Comparison of ENCODE assay signal across 24 mouse cellular contexts in the genomic region with DNA sequence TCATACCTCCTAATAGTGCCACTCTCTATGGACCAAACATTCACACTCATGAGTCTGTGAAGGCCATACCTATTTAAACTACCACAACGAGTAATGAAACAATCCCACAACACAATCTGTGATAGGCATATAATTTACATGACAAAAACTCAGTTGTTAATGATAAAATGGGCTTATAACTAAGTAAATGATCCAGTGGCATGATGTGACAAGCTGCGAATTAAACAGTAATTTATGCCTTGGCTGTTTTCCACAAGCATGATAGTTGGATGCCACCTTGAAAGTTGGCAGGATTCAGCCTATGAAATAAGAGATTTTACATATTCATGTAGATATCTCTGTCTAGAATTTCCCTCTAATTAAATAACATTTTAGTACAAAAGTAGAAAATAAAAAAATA. TPM values are rescaled to one million over a fixed set of nuclear protein-coding genes. Genes with fewer than 3 reads are reported as not detected.
DNase-seq lines count a peak whose midpoint lies in the region; ATAC-seq and TF ChIP-seq lines count a peak whose summit lies in the region.
"Had no signal": no experiment of that assay in that cellular context is flagged by ENCODE, and none has a peak within 500 bp of the region (broad histone marks: within the 10 kb centered on the region; RNA-seq: fewer than 3 reads in every experiment).

No protein-coding gene starts in this region.

- TF ChIP-seq POLR2A in brain, embryonic 14.5 days (IDR thresholded peaks at IDR 0.05; ENCODE audit: borderline replicate concordance, extremely low read depth, insufficient read depth, insufficient read length, poor library complexity, severe bottlenecking), result no peak

- H3K9me3 ChIP-seq in forebrain, embryonic 13.5 days (replicated peaks), result no peaks in the 10 kb centered on the region
- H3K9me3 ChIP-seq in forebrain, embryonic 11.5 days (ENCODE audit: control insufficient read depth, low read length), result no peaks in the 10 kb centered on the region
- no peaks in the 10 kb centered on the region for H3K9me3 ChIP-seq in forebrain, embryonic 15.5 days
- no peaks in the 10 kb centered on the region for H3K9me3 ChIP-seq in forebrain, embryonic 12.5 days
- H3K9me3 ChIP-seq: embryonic facial prominence, embryonic 13.5 days; embryonic facial prominence, embryonic 15.5 days; G1E had no signal

- H3K4me2 ChIP-seq in forebrain, embryonic 13.5 days, result no peak overlapping the region
- H3K4me2 ChIP-seq in forebrain, embryonic 11.5 days (ENCODE audit: low read depth, low read length, severe bottlenecking), result no peak overlapping the region
- H3K4me2 ChIP-seq in forebrain, embryonic 15.5 days (replicated peaks), result no peak overlapping the region
- H3K4me2 ChIP-seq in forebrain, embryonic 12.5 days, result no peak overlapping the region
- H3K4me2 ChIP-seq: embryonic facial prominence, embryonic 13.5 days; embryonic facial prominence, embryonic 15.5 days had no signal

- no peak overlapping the region for H3K4me3 ChIP-seq in forebrain, embryonic 13.5 days
- no peak overlapping the region for H3K4me3 ChIP-seq in forebrain, embryonic 11.5 days (ENCODE audit: low read depth, low read length)
- no peak overlapping the region for H3K4me3 ChIP-seq in forebrain, embryonic 15.5 days
- no peak overlapping the region for H3K4me3 ChIP-seq in forebrain, embryonic 12.5 days (replicated peaks)
- H3K4me3 ChIP-seq: embryonic facial prominence, embryonic 13.5 days; embryonic facial prominence, embryonic 15.5 days; erythroblast, embryonic 14.5 days had no signal

- ATAC-seq in forebrain, embryonic 13.5 days, result 0 out of 2 replicates have a peak, but pooled peaks have one; percentile 30
- ATAC-seq in forebrain, embryonic 11.5 days (replicated peaks; ENCODE audit: low FRiP score), result no peak
- ATAC-seq in forebrain, embryonic 15.5 days (replicated peaks), result peak; percentile 60
- no peak for ATAC-seq in forebrain, embryonic 12.5 days (ENCODE audit: low FRiP score)
- ATAC-seq: activated CD4-positive, CD25-positive, alpha-beta regulatory T cell, adult 4 months; CD4-positive, CD25-positive, alpha-beta regulatory T cell, adult 4 months; Patski had no signal

- H3K27me3 ChIP-seq in forebrain, embryonic 13.5 days, result no peaks in the 10 kb centered on the region
- no peaks in the 10 kb centered on the region for H3K27me3 ChIP-seq in forebrain, embryonic 11.5 days (ENCODE audit: control insufficient read depth, insufficient read depth, low read length)
- H3K27me3 ChIP-seq in forebrain, embryonic 15.5 days, result no peaks in the 10 kb centered on the region
- H3K27me3 ChIP-seq in forebrain, embryonic 12.5 days, result no peaks in the 10 kb centered on the region
- H3K27me3 ChIP-seq: CH12.LX; embryonic facial prominence, embryonic 13.5 days; embryonic facial prominence, embryonic 15.5 days had no signal

- 52% methylated on average over 2 of the region's 2 CpGs for WGBS in forebrain, embryonic 13.5 days
- 82% methylated on average over 2 of the region's 2 CpGs for WGBS in forebrain, embryonic 11.5 days
- 27% methylated on average over 2 of the region's 2 CpGs for WGBS in forebrain, embryonic 15.5 days
- WGBS in forebrain, embryonic 12.5 days, result 71% methylated on average over 2 of the region's 2 CpGs

- no peak for TF ChIP-seq CTCF in brain, embryonic 14.5 days (IDR thresholded peaks at IDR 0.05; ENCODE audit: borderline replicate concordance, extremely low read depth, insufficient read depth, insufficient read length)

- H3K27ac ChIP-seq in forebrain, embryonic 13.5 days, result no peak overlapping the region
- H3K27ac ChIP-seq in forebrain, embryonic 11.5 days (ENCODE audit: low read depth, low read length), result no peak overlapping the region
- H3K27ac ChIP-seq in forebrain, embryonic 15.5 days (replicated peaks), result no peak overlapping the region
- no peak overlapping the region for H3K27ac ChIP-seq in forebrain, embryonic 12.5 days
- H3K27ac ChIP-seq: embryonic facial prominence, embryonic 13.5 days; embryonic facial prominence, embryonic 15.5 days had no signal

- H3K4me1 ChIP-seq in forebrain, embryonic 13.5 days, result no peaks in the 10 kb centered on the region
- no peaks in the 10 kb centered on the region for H3K4me1 ChIP-seq in forebrain, embryonic 11.5 days (replicated peaks; ENCODE audit: control insufficient read depth, insufficient read depth, low read length)
- peaks cover 5% of the 10 kb centered on the region; the same call in 1 of the 2 replicates for H3K4me1 ChIP-seq in forebrain, embryonic 15.5 days
- H3K4me1 ChIP-seq in forebrain, embryonic 12.5 days, result no peaks in the 10 kb centered on the region
- H3K4me1 ChIP-seq: embryonic facial prominence, embryonic 13.5 days; embryonic facial prominence, embryonic 15.5 days had no signal

- no peak overlapping the region for H3K9ac ChIP-seq in forebrain, embryonic 13.5 days
- no peak overlapping the region for H3K9ac ChIP-seq in forebrain, embryonic 11.5 days (ENCODE audit: low read length)
- no peak overlapping the region for H3K9ac ChIP-seq in forebrain, embryonic 15.5 days (replicated peaks)
- no peak overlapping the region for H3K9ac ChIP-seq in forebrain, embryonic 12.5 days
- H3K9ac ChIP-seq: embryonic facial prominence, embryonic 13.5 days; embryonic facial prominence, embryonic 15.5 days had no signal

- H3K36me3 ChIP-seq in forebrain, embryonic 13.5 days (ENCODE audit: poor library complexity, severe bottlenecking), result no peaks in the 10 kb centered on the region
- no peaks in the 10 kb centered on the region for H3K36me3 ChIP-seq in forebrain, embryonic 11.5 days (ENCODE audit: control insufficient read depth, insufficient read depth, low read length)
- H3K36me3 ChIP-seq in forebrain, embryonic 15.5 days, result no peaks in the 10 kb centered on the region
- H3K36me3 ChIP-seq in forebrain, embryonic 12.5 days (replicated peaks), result no peaks in the 10 kb centered on the region
- H3K36me3 ChIP-seq: embryonic facial prominence, embryonic 13.5 days; embryonic facial prominence, embryonic 15.5 days; G1E had no signal

- DNase-seq in forebrain, embryonic 11.5 days (ENCODE audit: low spot score), result no peak
- peak; percentile 67 for DNase-seq in brain, embryonic 14.5 days (ENCODE audit: low read depth)
- DNase-seq: adrenal gland, adult 8-10 months; adrenal gland, postnatal 14 days; adrenal gland, postnatal 36 days; B cell, adult 2 months; cerebellum, adult 11 months; cerebellum, adult 18-20 months; cerebellum, adult 8-10 months; cerebellum, adult 9-11 months; cerebellum, postnatal 14 days; cerebellum, postnatal 36 days; embryo, embryonic 11 days had no signal

RNA-seq across cellular contexts. Expression of a gene that starts 28.1 kb away (rescaled TPM):
- 11.6 and 13.6 TPM in 2 replicates for polyA plus RNA-seq in forebrain, embryonic 13.5 days (2015; fragmentation: Nextera tagmentation; extraction: Ambion mirVana)
- 13.6 and 17.0 TPM in 2 replicates for polyA plus RNA-seq in forebrain, embryonic 11.5 days (2014; fragmentation: Nextera tagmentation; extraction: Ambion mirVana)
- 10.1 and 12.1 TPM in 2 replicates for polyA plus RNA-seq in forebrain, embryonic 15.5 days (2015; fragmentation: Nextera tagmentation; extraction: Ambion mirVana)
- 14.4 and 15.8 TPM in 2 replicates for polyA plus RNA-seq in forebrain, embryonic 12.5 days (2016; fragmentation: Nextera tagmentation; extraction: Ambion mirVana)
- 2.3 and 5.8 TPM in 2 replicates for polyA plus RNA-seq in brain, embryonic 14.5 days (2012; rRNA removed)

Comparison
In these comparisons a context has a peak if more than half of its experiments do, and no peak if none do; other contexts are left out.
1. ATAC-seq: peak in forebrain, embryonic 13.5 days (single experiment) and forebrain, embryonic 15.5 days (single experiment); none in forebrain, embryonic 11.5 days (single experiment) and forebrain, embryonic 12.5 days (single experiment).